Mouse (Mus musculus): Measurements from ENCODE around the gene Col6a5. TPM values are rescaled to one million over a fixed set of nuclear protein-coding genes. Genes with fewer than 3 reads are reported as not detected.
"Not testable (repeated sequence)": the region's sequence is repeated elsewhere in the genome, so short reads cannot be mapped to it uniquely, and the experiment has no call there.

The Col6a5 gene
- polyA plus RNA-seq, 1 experiment from 2014 or later: 0.17 TPM

- no peak overlapping the region for H3K9ac ChIP-seq (replicated peaks)
- 95% methylated on average over 5 of the region's 5 CpGs for WGBS
- H3K4me2 ChIP-seq (replicated peaks): no peak overlapping the region
- no peaks in the 10 kb centered on the region for H3K4me1 ChIP-seq
- no peaks in the 10 kb centered on the region for H3K9me3 ChIP-seq
- H3K27me3 ChIP-seq: no peaks in the 10 kb centered on the region
- H3K36me3 ChIP-seq: no peaks in the 10 kb centered on the region
- ATAC-seq (ENCODE audit: low FRiP score, low read depth): no peak
- H3K27ac ChIP-seq (replicated peaks): no peak overlapping the region
- no peak overlapping the region for H3K4me3 ChIP-seq
Measured at GRCm38 (mm10) chr9:105847261-105847660, 113.2 kb downstream of the Col6a5 start.

GRCm38 (mm10) chr9:105841386-105841785 is 119.1 kb downstream of the Col6a5 start:
- not testable (repeated sequence) for H3K9ac ChIP-seq (replicated peaks); H3K27ac ChIP-seq (replicated peaks); H3K36me3 ChIP-seq; H3K4me3 ChIP-seq; H3K9me3 ChIP-seq; ATAC-seq (ENCODE audit: low FRiP score, low read depth); H3K27me3 ChIP-seq; H3K4me1 ChIP-seq; H3K4me2 ChIP-seq (replicated peaks)
- WGBS: 78% methylated on average over 5 of the region's 5 CpGs

GRCm38 (mm10) chr9:105839147-105839515 is 121.3 kb downstream of the Col6a5 start:
- ATAC-seq (ENCODE audit: low FRiP score, low read depth): no peak

GRCm38 (mm10) chr9:105838396-105839146 is 121.9 kb downstream of the Col6a5 start:
- no peak for ATAC-seq (ENCODE audit: low FRiP score, low read depth)
- H3K9me3 ChIP-seq: no peaks in the 10 kb centered on the region

More at GRCm38 (mm10) chr9:105839147-105839515, 121.3 kb downstream of the Col6a5 start:
- Histone ChIP-seq H3K27ac (replicated peaks) (no peak overlapping the region), H3K4me1 (no peaks in the 10 kb centered on the region), H3K27me3 (no peaks in the 10 kb centered on the region), H3K9me3 (no peaks in the 10 kb centered on the region), H3K9ac (replicated peaks) (no peak overlapping the region), H3K4me3 (no peak overlapping the region), H3K4me2 (replicated peaks) (no peak overlapping the region), H3K36me3 (no peaks in the 10 kb centered on the region)
- WGBS: 81% methylated on average over 5 of the region's 5 CpGs

GRCm38 (mm10) chr9:105835587-105835986 is 124.9 kb downstream of the Col6a5 start:
- Histone ChIP-seq H3K9ac (replicated peaks) (no peak overlapping the region), H3K27ac (replicated peaks) (no peak overlapping the region), H3K27me3 (no peaks in the 10 kb centered on the region), H3K4me1 (no peaks in the 10 kb centered on the region), H3K4me3 (no peak overlapping the region), H3K36me3 (no peaks in the 10 kb centered on the region), H3K4me2 (replicated peaks) (no peak overlapping the region), H3K9me3 (no peaks in the 10 kb centered on the region)
- no peak for ATAC-seq (ENCODE audit: low FRiP score, low read depth)
- WGBS: 94% methylated on average over 7 of the region's 7 CpGs

More at GRCm38 (mm10) chr9:105838396-105839146, 121.9 kb downstream of the Col6a5 start:
- 72% methylated on average over 4 of the region's 4 CpGs for WGBS
- Histone ChIP-seq H3K27me3 (no peaks in the 10 kb centered on the region), H3K9ac (replicated peaks) (no peak overlapping the region), H3K4me3 (no peak overlapping the region), H3K36me3 (no peaks in the 10 kb centered on the region), H3K4me1 (no peaks in the 10 kb centered on the region), H3K4me2 (replicated peaks) (no peak overlapping the region), H3K27ac (replicated peaks) (no peak overlapping the region)

- Histone ChIP-seq H3K4me1 (no peaks in the 10 kb centered on the region), H3K27me3 (no peaks in the 10 kb centered on the region; the same call in 1 of the 2 replicates), H3K27ac (replicated peaks) (no peak overlapping the region), H3K9ac (replicated peaks) (no peak overlapping the region), H3K9me3 (no peaks in the 10 kb centered on the region), H3K36me3 (no peaks in the 10 kb centered on the region), H3K4me2 (replicated peaks) (no peak overlapping the region), H3K4me3 (no peak overlapping the region)
- WGBS: 55% methylated on average over 4 of the region's 4 CpGs
- ATAC-seq (ENCODE audit: low FRiP score, low read depth): no peak
Measured at GRCm38 (mm10) chr9:105834799-105835198, 125.6 kb downstream of the Col6a5 start.

- Histone ChIP-seq H3K4me3 (no peak overlapping the region), H3K4me2 (replicated peaks) (no peak overlapping the region), H3K36me3 (no peaks in the 10 kb centered on the region), H3K4me1 (peaks cover 6% of the 10 kb centered on the region; the same call in 1 of the 2 replicates), H3K27ac (replicated peaks) (no peak overlapping the region), H3K9ac (replicated peaks) (no peak overlapping the region), H3K9me3 (no peaks in the 10 kb centered on the region), H3K27me3 (peaks cover 19% of the 10 kb centered on the region; the same call in 1 of the 2 replicates)
- 92% methylated on average over 9 of the region's 9 CpGs for WGBS
- ATAC-seq (ENCODE audit: low FRiP score, low read depth): no peak
Measured at GRCm38 (mm10) chr9:105831291-105831690, 129.2 kb downstream of the Col6a5 start.

- 0 out of 2 replicates have a peak within 1 kb of the TSS, but pooled peaks have one; percentile 7 for H3K9ac ChIP-seq (replicated peaks)
- H3K4me1 ChIP-seq: peaks cover 6% of the 10 kb centered on the region; the same call in 1 of the 2 replicates
- no peaks in the 10 kb centered on the region for H3K36me3 ChIP-seq
- no peak for ATAC-seq (ENCODE audit: low FRiP score, low read depth)
- 18% methylated on average over 18 of the region's 20 CpGs for WGBS
- H3K27ac ChIP-seq (replicated peaks): no peak within 1 kb of the TSS
- H3K9me3 ChIP-seq: no peaks in the 10 kb centered on the region
- peaks cover 19% of the 10 kb centered on the region; the same call in 1 of the 2 replicates for H3K27me3 ChIP-seq
- no peak within 1 kb of the TSS for H3K4me3 ChIP-seq
- peak within 1 kb of the TSS; percentile 27 for H3K4me2 ChIP-seq (replicated peaks)
Measured at GRCm38 (mm10) chr9:105827791-105828385, 132.6 kb downstream of the Col6a5 start, which contains the start of gene Col6a6. TSS of gene Col6a6 (minus strand) at chr9:105828160.

GRCm38 (mm10) chr9:105827076-105827647 is 133.3 kb downstream of the Col6a5 start:
- WGBS: 79% methylated on average over 8 of the region's 8 CpGs
- no peak for ATAC-seq (ENCODE audit: low FRiP score, low read depth)

GRCm38 (mm10) chr9:105820711-105821110 is 139.7 kb downstream of the Col6a5 start:
- Histone ChIP-seq H3K4me3 (no peak overlapping the region), H3K9ac (replicated peaks) (no peak overlapping the region), H3K36me3 (no peaks in the 10 kb centered on the region), H3K27ac (replicated peaks) (no peak overlapping the region), H3K4me2 (replicated peaks) (no peak overlapping the region), H3K27me3 (no peaks in the 10 kb centered on the region), H3K9me3 (no peaks in the 10 kb centered on the region), H3K4me1 (no peaks in the 10 kb centered on the region)
- WGBS: 92% methylated on average over 6 of the region's 6 CpGs
- ATAC-seq (ENCODE audit: low FRiP score, low read depth): no peak

More at GRCm38 (mm10) chr9:105827076-105827647, 133.3 kb downstream of the Col6a5 start:
- H3K27me3 ChIP-seq: peaks cover 19% of the 10 kb centered on the region; the same call in 1 of the 2 replicates
- peaks cover 6% of the 10 kb centered on the region; the same call in 1 of the 2 replicates for H3K4me1 ChIP-seq
- H3K4me3 ChIP-seq: no peak overlapping the region
- no peak overlapping the region for H3K4me2 ChIP-seq (replicated peaks)
- H3K27ac ChIP-seq (replicated peaks): no peak overlapping the region
- no peaks in the 10 kb centered on the region for H3K9me3 ChIP-seq
- H3K36me3 ChIP-seq: no peaks in the 10 kb centered on the region
- H3K9ac ChIP-seq (replicated peaks): no peak overlapping the region

- WGBS: 75% methylated on average over 29 of the region's 29 CpGs
- Histone ChIP-seq H3K4me2 (replicated peaks) (no peak overlapping the region), H3K36me3 (no peaks in the 10 kb centered on the region), H3K4me1 (no peaks in the 10 kb centered on the region), H3K27me3 (no peaks in the 10 kb centered on the region), H3K27ac (replicated peaks) (no peak overlapping the region), H3K9ac (replicated peaks) (no peak overlapping the region), H3K4me3 (no peak overlapping the region), H3K9me3 (no peaks in the 10 kb centered on the region)
- ATAC-seq (ENCODE audit: low FRiP score, low read depth): no peak
Measured at GRCm38 (mm10) chr9:105819155-105819709, 141.2 kb downstream of the Col6a5 start.

GRCm38 (mm10) chr9:105814436-105814835 is 146.0 kb downstream of the Col6a5 start:
- WGBS: 87% methylated on average over 5 of the region's 5 CpGs
- Histone ChIP-seq H3K4me1 (0 out of 2 replicates have a peak, but pooled peaks cover 2% of the 10 kb centered on the region), H3K9me3 (no peaks in the 10 kb centered on the region), H3K27me3 (no peaks in the 10 kb centered on the region), H3K9ac (replicated peaks) (no peak overlapping the region), H3K27ac (replicated peaks) (no peak overlapping the region), H3K4me3 (no peak overlapping the region), H3K36me3 (no peaks in the 10 kb centered on the region), H3K4me2 (replicated peaks) (no peak overlapping the region)
- no peak for ATAC-seq (ENCODE audit: low FRiP score, low read depth)
